Mouse (Mus musculus): ENCODE measurements at regions not wholly inside any gene's neighbourhood (a gene's known extent, or its start where the extent isn't known, plus 50 kb on each side); places are given as distances from the start of the nearest gene placed in this dataset.

GRCm38 (mm10) chr3:54541389-54541788 lies 151.2 kb upstream of the Supt20 start:
- DNase-seq, result peak in 1 of 2 experiments; percentile 34
- intact Hi-C loops (cut with DNase I), result no loop called here
- Histone ChIP-seq H3K27me3 (ENCODE audit: control insufficient read depth, insufficient read depth, low read length) (no peaks in the 10 kb centered on the region), H3K9ac (ENCODE audit: low read depth, low read length) (no peak overlapping the region), H3K27ac (no peak overlapping the region), H3K4me1 (ENCODE audit: control insufficient read depth, insufficient read depth, low read length) (no peaks in the 10 kb centered on the region), H3K4me3 (no peak overlapping the region), H3K36me3 (ENCODE audit: control insufficient read depth, insufficient read depth, low read length) (no peaks in the 10 kb centered on the region), H3K79me2 (replicated peaks; ENCODE audit: control insufficient read depth, insufficient read depth, low read length) (no peaks in the 10 kb centered on the region)
- TF ChIP-seq POLR2A (IDR thresholded peaks at IDR 0.05; ENCODE audit: insufficient read depth, low read depth, low read length), result no peak
- WGBS, result 73% methylated on average over 5 of the region's 5 CpGs

- Histone ChIP-seq H3K9ac (ENCODE audit: low read depth, low read length) (no peak overlapping the region), H3K4me3 (no peak overlapping the region), H3K27me3 (ENCODE audit: control insufficient read depth, insufficient read depth, low read length) (no peaks in the 10 kb centered on the region), H3K79me2 (replicated peaks; ENCODE audit: control insufficient read depth, insufficient read depth, low read length) (no peaks in the 10 kb centered on the region), H3K36me3 (ENCODE audit: control insufficient read depth, insufficient read depth, low read length) (no peaks in the 10 kb centered on the region), H3K4me1 (ENCODE audit: control insufficient read depth, insufficient read depth, low read length) (no peaks in the 10 kb centered on the region), H3K27ac (no peak overlapping the region)
- intact Hi-C loops (cut with DNase I), result no loop called here
- no peak for DNase-seq
- no peak for TF ChIP-seq CTCF (IDR thresholded peaks at IDR 0.05)
- no peak for TF ChIP-seq EP300 (IDR thresholded peaks at IDR 0.05; ENCODE audit: insufficient read depth, low read depth, low read length)
- no peak for TF ChIP-seq POLR2A (IDR thresholded peaks at IDR 0.05; ENCODE audit: insufficient read depth, low read depth, low read length)
Measured at GRCm38 (mm10) chr3:54545393-54545792, 147.2 kb upstream of the Supt20 start.

- WGBS, result 47% methylated on average over 9 of the region's 9 CpGs
- Histone ChIP-seq H3K4me3 (no peak overlapping the region), H3K27ac (no peak overlapping the region), H3K4me1 (ENCODE audit: control insufficient read depth, insufficient read depth, low read length) (no peaks in the 10 kb centered on the region), H3K9ac (ENCODE audit: low read depth, low read length) (no peak overlapping the region), H3K27me3 (ENCODE audit: control insufficient read depth, insufficient read depth, low read length) (no peaks in the 10 kb centered on the region), H3K79me2 (replicated peaks; ENCODE audit: control insufficient read depth, insufficient read depth, low read length) (no peaks in the 10 kb centered on the region), H3K36me3 (ENCODE audit: control insufficient read depth, insufficient read depth, low read length) (no peaks in the 10 kb centered on the region)
- intact Hi-C loops (cut with DNase I), result no loop called here
- no peak for TF ChIP-seq CTCF (IDR thresholded peaks at IDR 0.05)
- no peak for TF ChIP-seq POLR2A (IDR thresholded peaks at IDR 0.05; ENCODE audit: insufficient read depth, low read depth, low read length)
- TF ChIP-seq EP300 (IDR thresholded peaks at IDR 0.05; ENCODE audit: insufficient read depth, low read depth, low read length), result no peak
- DNase-seq, result peak; percentile 29 to 49
Measured at GRCm38 (mm10) chr3:54551908-54552307, 140.7 kb upstream of the Supt20 start.

GRCm38 (mm10) chr3:54555954-54556353 lies 136.7 kb upstream of the Supt20 start:
- TF ChIP-seq CTCF (IDR thresholded peaks at IDR 0.05) (peak; percentile 19; the same call in 1 of the 2 replicates), EP300 (IDR thresholded peaks at IDR 0.05; ENCODE audit: insufficient read depth, low read depth, low read length) (no peak), POLR2A (IDR thresholded peaks at IDR 0.05; ENCODE audit: insufficient read depth, low read depth, low read length) (no peak)
- no peaks in the 10 kb centered on the region for H3K79me2 ChIP-seq (replicated peaks; ENCODE audit: control insufficient read depth, insufficient read depth, low read length)
- intact Hi-C loops (cut with DNase I), result no loop called here
- no peak overlapping the region for H3K9ac ChIP-seq (ENCODE audit: low read depth, low read length)
- WGBS, result 87% methylated on average over 2 of the region's 2 CpGs
- no peak for DNase-seq
- H3K27ac ChIP-seq, result no peak overlapping the region
- H3K4me1 ChIP-seq (ENCODE audit: control insufficient read depth, insufficient read depth, low read length), result peaks cover 4% of the 10 kb centered on the region
- H3K27me3 ChIP-seq (ENCODE audit: control insufficient read depth, insufficient read depth, low read length), result no peaks in the 10 kb centered on the region
- H3K36me3 ChIP-seq (ENCODE audit: control insufficient read depth, insufficient read depth, low read length), result no peaks in the 10 kb centered on the region
- H3K4me3 ChIP-seq, result no peak overlapping the region

GRCm38 (mm10) chr3:54559053-54559452 lies 133.6 kb upstream of the Supt20 start:
- DNase-seq, result no peak
- 53% methylated on average over 2 of the region's 2 CpGs for WGBS
- Histone ChIP-seq H3K27ac (no peak overlapping the region), H3K36me3 (ENCODE audit: control insufficient read depth, insufficient read depth, low read length) (no peaks in the 10 kb centered on the region), H3K79me2 (replicated peaks; ENCODE audit: control insufficient read depth, insufficient read depth, low read length) (no peaks in the 10 kb centered on the region), H3K9ac (ENCODE audit: low read depth, low read length) (no peak overlapping the region), H3K4me1 (ENCODE audit: control insufficient read depth, insufficient read depth, low read length) (peaks cover 4% of the 10 kb centered on the region), H3K27me3 (ENCODE audit: control insufficient read depth, insufficient read depth, low read length) (no peaks in the 10 kb centered on the region), H3K4me3 (no peak overlapping the region)
- TF ChIP-seq CTCF (IDR thresholded peaks at IDR 0.05) (no peak), EP300 (IDR thresholded peaks at IDR 0.05; ENCODE audit: insufficient read depth, low read depth, low read length) (no peak), POLR2A (IDR thresholded peaks at IDR 0.05; ENCODE audit: insufficient read depth, low read depth, low read length) (no peak)
- intact Hi-C loops (cut with DNase I), result no loop called here

GRCm38 (mm10) chr3:54559527-54559926 lies 133.1 kb upstream of the Supt20 start:
- WGBS, result 62% methylated on average over 2 of the region's 2 CpGs
- no peak overlapping the region for H3K27ac ChIP-seq
- no peak overlapping the region for H3K9ac ChIP-seq (ENCODE audit: low read depth, low read length)
- no peak for DNase-seq
- intact Hi-C loops (cut with DNase I), result no loop called here
- no peaks in the 10 kb centered on the region for H3K79me2 ChIP-seq (replicated peaks; ENCODE audit: control insufficient read depth, insufficient read depth, low read length)
- no peaks in the 10 kb centered on the region for H3K27me3 ChIP-seq (ENCODE audit: control insufficient read depth, insufficient read depth, low read length)
- no peaks in the 10 kb centered on the region for H3K36me3 ChIP-seq (ENCODE audit: control insufficient read depth, insufficient read depth, low read length)
- peaks cover 4% of the 10 kb centered on the region for H3K4me1 ChIP-seq (ENCODE audit: control insufficient read depth, insufficient read depth, low read length)
- no peak for TF ChIP-seq POLR2A (IDR thresholded peaks at IDR 0.05; ENCODE audit: insufficient read depth, low read depth, low read length)
- no peak for TF ChIP-seq CTCF (IDR thresholded peaks at IDR 0.05)
- no peak for TF ChIP-seq EP300 (IDR thresholded peaks at IDR 0.05; ENCODE audit: insufficient read depth, low read depth, low read length)
- H3K4me3 ChIP-seq, result no peak overlapping the region
